Mouse (Mus musculus) right cerebral cortex, postnatal 14 days (tissue): ENCODE results near the gene Syn2.

Experiments
- DNase-seq: peaks from one replicate; pipeline ENCODE4 v3.0.0; 2022

Gene Syn2

DNA sequence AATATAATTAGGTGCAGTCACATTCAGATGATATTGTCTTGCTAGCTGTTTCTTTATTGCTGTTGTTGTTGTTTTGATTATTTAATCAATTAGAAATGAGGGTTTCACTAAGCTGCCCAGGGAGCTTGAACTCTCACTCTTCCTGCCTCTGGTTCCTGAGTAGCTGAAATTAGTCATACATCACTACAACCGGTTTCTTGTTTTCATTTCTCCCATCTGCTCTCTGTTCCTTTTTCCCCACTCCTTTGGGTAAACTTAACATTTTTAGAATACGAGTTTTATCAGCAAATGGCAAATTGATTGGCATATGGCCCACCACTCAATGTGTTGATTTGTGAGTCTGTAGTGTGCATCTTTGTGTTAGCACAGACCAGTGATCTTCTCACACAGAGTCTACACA is 172.4 kb downstream of the Syn2 start:
- no peak for DNase-seq

DNA sequence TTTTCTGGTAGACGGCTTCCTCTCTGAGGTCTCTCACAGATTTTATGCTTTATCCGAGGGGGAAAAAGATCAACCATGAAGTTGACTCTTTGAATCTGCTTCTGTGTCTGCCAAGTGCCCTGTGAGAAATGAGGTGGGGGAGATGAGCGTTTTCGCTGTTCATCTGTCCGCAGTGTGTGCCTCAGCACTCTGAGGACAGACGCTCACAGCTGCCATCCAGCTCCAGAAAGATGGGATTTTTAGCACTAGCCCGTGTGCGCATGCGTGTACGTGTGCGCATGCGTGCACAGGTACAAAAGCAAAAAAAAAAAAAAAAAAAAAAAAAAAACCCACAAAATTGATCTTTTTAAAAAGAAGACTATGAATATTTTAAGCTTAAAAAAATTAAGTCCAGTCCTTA is 178.1 kb downstream of the Syn2 start:
- DNase-seq: no peak

DNA sequence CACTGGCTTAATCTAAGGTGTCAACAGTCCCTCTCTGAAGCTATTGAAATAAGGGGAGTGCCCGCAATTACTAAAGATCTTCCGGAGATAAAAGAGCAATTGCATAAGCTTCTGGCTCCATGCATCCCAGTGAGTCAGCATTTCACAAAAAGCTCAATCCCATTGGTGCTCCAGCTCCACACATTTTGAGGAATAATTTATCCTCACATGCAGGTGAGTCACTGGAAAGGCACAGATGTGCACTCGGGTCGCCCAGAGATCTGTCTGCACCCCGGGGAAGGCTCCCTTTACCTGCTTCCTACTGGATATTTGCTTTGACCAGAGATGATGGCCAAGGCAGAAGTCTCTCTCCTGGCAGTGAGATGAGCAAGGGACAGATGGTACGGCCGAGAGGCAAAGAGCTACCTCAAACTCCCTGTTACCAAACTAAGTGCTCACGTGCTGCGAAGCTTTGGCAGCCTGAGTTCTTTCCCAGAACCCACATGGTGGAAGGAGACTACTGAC is 178.6 kb downstream of the Syn2 start:
- no peak for DNase-seq

DNA sequence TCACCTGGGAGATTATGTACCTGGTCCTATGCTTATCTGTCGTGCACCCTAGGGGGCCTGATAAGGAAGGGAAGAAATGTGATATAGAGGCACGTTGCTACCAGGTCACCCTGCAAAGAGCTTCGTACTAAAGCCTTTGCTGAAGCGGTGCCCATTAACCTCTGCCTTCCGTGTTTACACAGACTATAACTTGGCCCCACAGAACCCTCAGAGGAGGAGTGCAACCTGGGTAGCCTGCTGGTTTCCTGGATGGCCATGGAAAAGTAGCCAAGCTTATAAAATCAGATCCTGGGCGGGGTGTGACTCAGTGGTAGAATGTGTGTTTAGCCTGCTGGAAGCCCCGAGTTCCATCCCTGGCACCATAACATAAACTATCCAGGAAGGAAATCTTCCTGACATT is 179.2 kb downstream of the Syn2 start:
- DNase-seq: no peak

DNA sequence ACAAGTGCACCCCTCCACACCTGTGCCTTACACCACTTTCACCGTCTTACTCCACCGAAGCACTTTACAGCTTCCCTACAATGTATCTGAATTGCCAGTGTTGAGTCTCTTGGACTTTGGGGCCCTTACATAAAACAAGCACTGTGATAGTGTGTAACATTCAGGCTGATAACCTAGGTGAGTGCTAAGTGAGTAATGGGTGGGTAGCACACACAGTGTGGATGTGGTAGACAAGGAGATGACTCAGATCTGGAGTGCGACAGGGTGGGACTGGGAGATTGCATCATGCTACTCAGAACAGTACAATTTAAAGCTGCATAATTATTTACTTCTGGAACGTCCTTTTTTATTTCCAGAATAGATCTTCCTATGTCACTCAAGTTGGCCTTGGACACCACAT is 181.1 kb downstream of the Syn2 start:
- no peak for DNase-seq

DNA sequence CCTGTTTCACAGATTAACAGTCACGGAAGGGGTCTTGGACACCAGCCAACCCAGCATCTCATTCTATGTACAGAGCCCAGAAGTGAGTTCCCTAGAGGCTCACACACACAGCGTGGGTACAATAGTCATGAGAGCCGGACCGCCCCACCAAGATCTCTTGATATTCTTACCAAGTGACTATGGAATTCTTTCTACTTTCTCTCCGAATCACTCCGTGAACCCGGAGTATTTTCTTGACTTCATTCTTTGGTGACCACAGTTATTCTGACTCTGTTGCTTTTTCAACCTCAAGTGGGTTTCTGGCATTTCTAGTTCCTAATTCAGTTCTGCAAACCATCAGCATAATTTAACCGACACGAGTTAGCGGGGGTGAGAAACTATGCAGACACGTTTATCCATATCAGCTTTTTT is 182.1 kb downstream of the Syn2 start:
- no peak for DNase-seq

DNA sequence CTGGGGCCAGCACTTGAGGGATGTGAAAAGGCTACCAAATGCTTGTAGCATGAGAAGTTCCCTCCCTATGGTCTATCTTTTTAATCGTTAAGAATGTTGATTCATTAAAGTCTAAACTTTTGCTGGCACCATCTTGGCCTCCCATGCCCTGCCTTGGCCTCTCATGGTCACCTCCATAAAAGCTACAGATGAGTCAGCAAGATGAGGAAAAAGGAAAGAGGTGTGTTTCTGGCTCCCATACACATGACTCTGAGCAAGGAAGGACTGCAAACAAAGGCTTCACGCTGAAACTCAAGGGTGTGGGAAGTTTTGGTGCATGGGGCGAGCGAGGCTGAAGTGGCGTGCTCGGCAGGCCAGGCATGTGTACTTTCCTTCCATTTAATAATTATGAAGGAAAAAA is 184.1 kb downstream of the Syn2 start:
- DNase-seq: no peak

DNA sequence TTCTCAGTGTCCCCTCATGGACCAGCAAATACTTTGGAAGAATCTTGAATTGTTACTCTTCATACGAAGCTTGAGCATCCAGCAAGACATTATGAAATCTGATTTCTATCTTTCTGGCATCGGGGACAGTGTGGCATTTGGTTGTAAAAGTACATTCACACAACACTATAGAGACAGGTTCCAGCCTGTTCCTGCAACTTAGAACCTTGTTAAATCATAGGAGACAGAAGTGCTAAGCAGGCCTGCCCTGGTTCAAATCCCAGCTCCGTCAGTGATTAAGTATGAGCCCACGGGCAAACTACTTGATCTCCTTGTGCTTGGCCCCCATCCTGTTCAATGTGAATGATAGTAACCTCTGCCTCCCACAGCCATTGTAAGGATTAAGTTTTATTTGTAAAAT is 185.0 kb downstream of the Syn2 start:
- DNase-seq: no peak

DNA sequence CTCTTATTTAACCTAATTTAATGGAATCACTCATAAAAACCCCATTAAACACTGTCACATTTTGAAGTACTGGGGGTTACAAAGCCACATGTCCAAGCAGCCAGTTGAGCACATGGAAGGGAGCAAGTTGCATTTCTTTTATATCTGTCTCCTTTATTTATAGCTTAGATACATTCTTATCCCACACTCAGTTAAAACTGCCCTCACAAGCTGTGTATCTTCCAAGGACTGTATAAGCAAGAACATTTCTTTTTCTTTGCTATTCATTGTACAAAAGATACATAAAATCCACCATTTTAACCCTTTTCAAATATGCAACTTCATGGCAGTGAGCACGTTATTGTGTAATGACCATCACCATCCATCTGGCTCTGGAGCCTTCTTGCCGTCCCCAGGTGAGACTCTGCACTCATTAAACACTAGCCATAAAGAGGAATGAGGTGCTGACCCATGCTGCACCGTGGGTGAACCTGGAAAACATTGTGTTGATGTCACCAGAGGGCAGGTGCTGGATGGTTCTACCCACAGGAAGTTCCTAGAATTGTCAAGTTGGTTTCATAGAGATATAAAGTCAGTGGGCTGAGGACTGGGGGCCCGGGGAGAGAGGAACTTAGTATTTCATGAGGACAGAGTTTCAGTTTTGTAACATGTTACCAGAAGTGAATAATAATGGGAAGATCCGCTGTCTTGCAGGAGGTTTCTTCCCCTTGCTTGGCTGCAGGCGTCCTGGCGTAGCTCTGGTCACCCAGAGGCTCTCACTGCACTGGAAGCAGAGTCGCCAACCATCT is 186.4 kb downstream of the Syn2 start:
- DNase-seq: no peak

DNA sequence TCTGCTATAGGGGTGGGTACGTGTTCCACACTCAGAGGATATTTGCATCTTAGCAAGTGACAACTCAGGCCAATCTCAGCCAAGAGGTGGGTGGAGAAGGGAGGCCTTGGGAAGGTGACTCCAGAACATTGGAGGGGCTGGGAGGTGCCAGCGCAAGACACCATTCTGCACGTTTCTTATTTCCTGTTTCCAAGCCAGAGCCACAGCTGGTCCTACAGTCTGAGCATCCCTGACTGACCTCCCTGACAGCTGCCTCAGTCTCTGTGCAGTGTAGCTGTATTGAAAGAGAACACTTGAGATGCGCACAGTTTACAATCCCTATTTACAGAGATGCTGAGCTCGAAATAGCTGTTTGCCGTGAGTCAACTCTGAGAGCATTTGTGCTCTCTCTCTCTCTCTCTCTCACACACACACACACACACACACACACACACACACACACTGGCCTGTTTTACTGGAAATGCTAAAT is 187.2 kb downstream of the Syn2 start:
- DNase-seq: peak; percentile 43

DNA sequence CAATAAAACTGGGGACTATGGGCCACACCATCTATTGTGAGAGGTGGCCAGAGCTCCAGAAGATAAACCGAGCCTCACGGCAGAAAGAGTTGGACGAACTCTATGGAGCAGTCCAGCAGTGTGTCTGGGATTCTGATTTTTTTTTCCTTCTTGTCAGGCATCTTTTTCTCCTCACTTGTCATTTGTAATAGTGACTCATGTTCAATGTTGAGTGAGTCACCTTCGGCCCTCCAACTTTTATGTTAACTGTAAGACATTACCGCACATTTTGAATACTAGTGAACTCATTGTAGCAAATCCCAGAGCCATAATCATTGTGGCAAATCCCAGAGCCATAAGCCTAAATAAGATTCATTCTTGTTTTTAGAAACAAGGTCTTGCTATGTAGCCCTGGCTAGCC is 188.3 kb downstream of the Syn2 start:
- no peak for DNase-seq

DNA sequence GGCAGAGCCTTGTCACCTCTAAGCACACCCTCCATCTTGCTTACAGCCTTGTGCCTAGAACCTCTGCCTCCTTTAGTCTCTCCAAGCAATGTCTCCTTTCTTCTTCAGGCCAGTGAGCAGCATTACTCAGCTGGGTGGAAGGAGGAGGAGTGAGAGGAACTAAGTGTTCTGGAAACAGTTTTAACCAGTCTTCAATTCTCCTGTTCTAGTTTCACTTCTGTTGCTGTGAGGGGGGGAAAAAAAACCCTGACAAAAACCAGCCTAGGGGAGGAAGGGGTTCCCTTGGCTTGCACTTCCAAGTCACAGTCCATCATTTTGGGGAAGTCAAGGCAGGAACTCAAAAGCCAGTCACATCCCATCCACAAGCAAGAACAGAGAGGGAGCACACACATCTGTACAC is 196.3 kb downstream of the Syn2 start:
- DNase-seq: no peak
